Mouse (Mus musculus) thymus, adult 2 months (tissue): ENCODE measurements at regions not wholly inside any gene's neighbourhood (a gene's known extent, or its start where the extent isn't known, plus 50 kb on each side); places are given as distances from the start of the nearest gene placed in this dataset.

ENCODE experiments used
- DNase-seq: peaks from one replicate; pipeline ENCODE4 v3.0.0; 2021
- H3K27ac ChIP-seq: fragments of 200-500 bp; 2 replicates; pipeline ENCODE4 v1.5.1; 2012; ENCODE audit warnings: low read length, control low read depth; ENCODE audit not compliant: control insufficient read depth, insufficient read depth
- H3K27me3 ChIP-seq: fragments of 200-500 bp; 2 replicates; pipeline ENCODE4 v1.6.1; 2012; ENCODE audit warnings: mild to moderate bottlenecking, low read length, moderate library complexity, mixed read lengths; ENCODE audit not compliant: control insufficient read depth, insufficient read depth
- H3K36me3 ChIP-seq: fragments of 200-500 bp; 2 replicates; pipeline ENCODE4 v1.6.1; 2012; ENCODE audit warnings: mild to moderate bottlenecking, low read length, moderate library complexity; ENCODE audit not compliant: control insufficient read depth, insufficient read depth
- H3K4me1 ChIP-seq: fragments of 200-500 bp; replicated peaks from 2 replicates; pipeline ENCODE4 v1.6.1; 2012; ENCODE audit warnings: low read length; ENCODE audit not compliant: control insufficient read depth, insufficient read depth
- H3K4me3 ChIP-seq: fragments of 200-500 bp; 2 replicates; pipeline ENCODE4 v1.5.1; 2012; ENCODE audit warnings: mild to moderate bottlenecking, low read length, control low read depth, moderate library complexity; ENCODE audit not compliant: control insufficient read depth, insufficient read depth
- CTCF ChIP-seq: fragments of 200-500 bp; IDR thresholded peaks from 2 replicates; pipeline ENCODE4 v1.5.1; 2012; ENCODE audit warnings: mild to moderate bottlenecking, control low read depth, low read length, moderate library complexity, borderline replicate concordance; ENCODE audit not compliant: control insufficient read depth, poor library complexity, insufficient read depth; ENCODE audit errors: extremely low read depth
- POLR2A ChIP-seq: fragments of 200-500 bp; IDR thresholded peaks from 2 replicates; pipeline ENCODE4 v1.6.1; 2012; ENCODE audit warnings: mild to moderate bottlenecking, low read length, control low read depth, moderate library complexity; ENCODE audit not compliant: control insufficient read depth, poor library complexity, insufficient read depth; ENCODE audit errors: extremely low read depth
- WGBS: fragments of 180-500 bp; shearing (Covaris S2); methylation state at CpG from one replicate; pipeline ENCODE4 v1.1.7; 2018; 5-methylcytosine and 5-hydroxymethylcytosine counted together

DNA sequence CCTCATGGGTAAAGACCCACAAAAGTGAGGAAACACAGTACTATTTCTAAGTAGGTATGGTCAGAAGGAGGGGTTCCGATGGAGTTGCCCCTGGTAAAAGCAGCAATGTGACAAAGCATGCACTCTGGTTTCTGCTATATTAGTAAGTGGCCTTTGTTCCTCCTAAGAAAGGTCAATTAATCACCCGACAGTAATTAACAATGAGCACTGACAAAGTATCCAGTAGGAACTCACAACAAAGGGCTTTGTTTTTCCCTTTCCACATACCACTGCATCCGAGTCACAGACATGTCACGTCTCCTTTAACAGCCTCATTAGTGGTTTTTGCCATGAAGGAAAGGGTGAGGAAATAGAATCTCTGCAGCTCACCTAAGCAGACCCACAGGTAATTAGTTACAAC is 206.2 kb downstream of the Lnpk start:
- no peaks in the 10 kb centered on the region for H3K36me3 ChIP-seq
- WGBS: 76% methylated on average over 4 of the region's 4 CpGs
- H3K27me3 ChIP-seq: no peaks in the 10 kb centered on the region
- no peaks in the 10 kb centered on the region for H3K4me1 ChIP-seq
- TF ChIP-seq CTCF (no peak), POLR2A (no peak)
- no peak overlapping the region for H3K4me3 ChIP-seq
- no peak overlapping the region for H3K27ac ChIP-seq
- no peak for DNase-seq

DNA sequence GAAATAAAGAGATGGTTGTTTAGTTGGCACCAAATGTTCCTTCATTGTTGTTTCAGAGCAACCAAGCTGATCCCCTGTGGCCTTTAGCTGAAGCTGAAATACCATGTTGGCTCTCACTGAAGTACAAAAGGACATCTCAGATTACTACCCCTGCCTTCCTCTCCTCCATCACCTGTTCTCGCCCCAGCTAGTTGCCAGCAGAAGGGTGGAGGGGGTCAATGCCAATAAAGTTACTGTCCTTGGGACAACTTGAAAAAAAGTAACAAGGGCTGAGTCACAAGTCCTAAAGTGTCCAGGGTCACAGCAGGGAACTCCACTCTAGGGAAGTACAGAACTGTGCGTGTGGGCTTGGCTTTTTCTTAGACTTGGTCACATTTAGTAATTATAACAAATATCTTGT is 216.0 kb downstream of the Lnpk start:
- H3K27me3 ChIP-seq: no peaks in the 10 kb centered on the region
- no peaks in the 10 kb centered on the region for H3K4me1 ChIP-seq
- no peak overlapping the region for H3K4me3 ChIP-seq
- DNase-seq: no peak
- no peak overlapping the region for H3K27ac ChIP-seq
- TF ChIP-seq POLR2A (no peak), CTCF (no peak)
- WGBS: 92% methylated on average over 2 of the region's 2 CpGs
- no peaks in the 10 kb centered on the region for H3K36me3 ChIP-seq

DNA sequence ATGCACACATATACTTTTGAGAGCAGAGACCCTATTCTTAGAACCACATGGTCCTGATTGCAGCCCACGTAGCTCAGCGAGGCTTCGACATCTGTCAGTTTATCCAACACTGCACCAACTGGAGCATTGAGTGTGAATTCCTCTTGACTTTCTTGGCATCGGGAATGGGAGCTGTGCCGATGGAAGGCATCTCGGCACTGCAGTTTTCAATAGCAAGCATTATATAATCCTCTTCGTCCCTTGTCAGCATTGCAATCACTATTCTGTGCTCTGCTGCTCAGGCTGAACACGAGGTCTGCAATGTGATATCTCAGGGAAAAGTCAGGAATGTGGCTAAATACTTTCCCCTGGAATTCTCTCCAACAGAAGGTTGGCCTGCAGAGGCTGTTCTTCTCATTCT is 224.6 kb downstream of the Lnpk start:
- WGBS: 88% methylated on average over 8 of the region's 8 CpGs
- H3K4me1 ChIP-seq: no peaks in the 10 kb centered on the region
- no peaks in the 10 kb centered on the region for H3K27me3 ChIP-seq
- no peak overlapping the region for H3K4me3 ChIP-seq
- H3K27ac ChIP-seq: no peak overlapping the region
- no peak for TF ChIP-seq POLR2A
- TF ChIP-seq CTCF: no peak
- H3K36me3 ChIP-seq: no peaks in the 10 kb centered on the region
- DNase-seq: no peak

DNA sequence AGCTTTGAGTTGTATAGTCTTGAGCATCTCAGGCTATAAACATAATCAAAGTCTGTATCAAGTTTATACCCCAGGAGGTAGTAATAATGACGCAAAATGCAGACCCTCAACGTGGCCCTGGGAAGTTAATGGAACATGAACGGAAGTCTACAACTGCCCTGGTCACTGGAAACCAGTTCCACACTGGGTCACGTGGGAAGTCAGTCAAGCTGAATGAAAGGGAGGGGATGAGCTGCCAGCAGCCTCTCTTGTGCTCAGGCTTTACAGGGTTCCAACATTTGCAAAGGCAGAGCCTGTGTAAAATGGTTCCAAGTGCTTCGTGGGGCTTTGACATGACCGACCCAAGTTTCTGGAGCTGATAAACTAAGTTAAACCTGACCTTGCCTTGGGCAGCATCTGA is 229.4 kb downstream of the Lnpk start:
- no peak for DNase-seq
- no peak for TF ChIP-seq CTCF
- TF ChIP-seq POLR2A: no peak
- no peaks in the 10 kb centered on the region for H3K4me1 ChIP-seq
- no peaks in the 10 kb centered on the region for H3K27me3 ChIP-seq
- WGBS: 88% methylated on average over 6 of the region's 6 CpGs
- H3K4me3 ChIP-seq: no peak overlapping the region
- H3K36me3 ChIP-seq: no peaks in the 10 kb centered on the region
- H3K27ac ChIP-seq: no peak overlapping the region

DNA sequence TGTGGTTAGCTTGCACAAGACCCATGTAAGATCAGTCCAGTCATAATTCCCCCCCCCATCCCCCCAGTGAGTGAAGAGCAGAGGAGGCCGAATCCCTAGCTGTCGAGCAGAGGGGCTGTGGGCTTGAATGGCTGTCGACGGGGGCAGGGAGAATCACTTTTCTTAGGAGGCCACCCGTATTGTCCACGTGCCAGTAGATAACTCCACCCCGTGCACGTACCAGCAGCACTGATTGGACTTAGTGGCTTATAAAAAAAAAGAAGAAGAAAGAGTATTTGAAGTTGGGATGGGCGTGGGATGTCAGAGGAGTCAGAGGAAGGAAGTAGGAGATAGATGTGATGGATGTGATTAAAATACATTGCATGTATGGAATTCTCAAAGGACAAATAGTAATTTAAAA is 272.9 kb downstream of the Lnpk start:
- H3K4me3 ChIP-seq: no peak overlapping the region
- 91% methylated on average over 9 of the region's 9 CpGs for WGBS
- no peak for DNase-seq
- no peak overlapping the region for H3K27ac ChIP-seq
- TF ChIP-seq CTCF: no peak
- TF ChIP-seq POLR2A: no peak
- no peaks in the 10 kb centered on the region for H3K27me3 ChIP-seq
- H3K36me3 ChIP-seq: no peaks in the 10 kb centered on the region
- H3K4me1 ChIP-seq: no peaks in the 10 kb centered on the region

DNA sequence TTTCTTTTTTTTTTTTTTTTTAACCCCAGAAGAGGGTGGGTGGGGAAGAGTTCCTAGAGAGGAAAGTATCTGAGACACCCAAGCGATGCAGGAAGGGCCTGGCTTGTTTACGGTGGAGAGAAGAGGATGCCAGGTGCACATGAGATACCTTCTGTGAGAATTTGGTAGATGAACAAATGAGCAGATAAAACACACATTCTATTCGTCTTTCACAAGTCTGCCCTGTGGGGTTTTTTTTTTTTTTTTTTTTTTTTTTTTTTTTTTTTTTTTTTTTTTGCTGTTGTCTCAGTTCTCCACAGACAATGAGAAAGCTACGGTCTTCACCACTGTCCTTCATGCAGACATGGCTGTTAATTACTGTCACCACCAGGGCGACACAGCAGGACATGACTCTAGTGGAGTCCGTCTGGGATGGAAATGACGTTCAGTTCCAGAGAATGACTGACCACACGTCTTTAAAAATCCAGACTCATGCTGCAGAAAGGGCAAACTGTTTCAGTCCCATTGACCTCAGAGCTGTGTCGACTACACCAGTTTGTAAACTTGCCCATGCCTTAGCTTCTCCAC is 278.3 kb downstream of the Lnpk start:
- no peak overlapping the region for H3K27ac ChIP-seq
- H3K4me1 ChIP-seq: no peaks in the 10 kb centered on the region
- H3K36me3 ChIP-seq: no peaks in the 10 kb centered on the region
- no peak for TF ChIP-seq POLR2A
- no peak for TF ChIP-seq CTCF
- no peak overlapping the region for H3K4me3 ChIP-seq
- no peaks in the 10 kb centered on the region for H3K27me3 ChIP-seq
- WGBS: 27% methylated on average over 9 of the region's 9 CpGs
- DNase-seq: no peak

DNA sequence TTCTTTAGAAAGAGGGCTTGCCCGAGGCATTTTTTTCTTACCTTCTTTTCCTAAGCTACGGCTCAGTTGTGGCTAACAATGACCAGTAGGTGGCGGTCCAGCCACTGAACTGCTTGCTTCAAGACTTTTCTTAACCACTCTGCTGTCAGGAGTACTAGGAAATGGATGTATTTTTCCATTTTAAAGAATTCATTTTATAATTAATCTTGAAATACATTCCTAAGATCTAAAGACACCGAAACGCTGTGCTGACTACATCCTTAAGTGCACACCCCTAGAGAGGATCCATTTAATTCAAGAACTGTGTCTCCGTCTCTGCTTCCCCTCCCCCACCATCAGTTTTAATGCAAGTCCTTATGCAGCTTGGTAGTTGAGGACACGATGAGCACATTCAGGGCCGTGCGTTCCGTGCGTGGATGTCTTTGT is 278.9 kb downstream of the Lnpk start:
- TF ChIP-seq CTCF (no peak), POLR2A (no peak)
- Histone ChIP-seq H3K4me3 (no peak overlapping the region), H3K27ac (no peak overlapping the region), H3K36me3 (no peaks in the 10 kb centered on the region), H3K27me3 (no peaks in the 10 kb centered on the region), H3K4me1 (no peaks in the 10 kb centered on the region)
- 3% methylated on average over 11 of the region's 11 CpGs for WGBS
- DNase-seq: no peak
